Mouse (Mus musculus): ENCODE measurements around the gene Olfr311. TPM values are rescaled to one million over a fixed set of nuclear protein-coding genes. Genes with fewer than 3 reads are reported as not detected.
"Not testable (repeated sequence)": the region's sequence is repeated elsewhere in the genome, so short reads cannot be mapped to it uniquely, and the experiment has no call there.

The Olfr311 gene
- polyA plus RNA-seq, 1 experiment from 2014 or later: 0.22 TPM

GRCm38 (mm10) chr11:58804393-58804792 lies 34.7 kb upstream of the Olfr311 start:
- no peak for ATAC-seq (replicated peaks; ENCODE audit: extremely low read depth, insufficient read depth, low FRiP score)
- no peak overlapping the region for H3K4me3 ChIP-seq (ENCODE audit: low read length)
- 56% methylated on average over 2 of the region's 2 CpGs for WGBS
- no peaks in the 10 kb centered on the region for H3K27me3 ChIP-seq (ENCODE audit: control insufficient read depth, insufficient read depth, low read length)
- peaks cover 9% of the 10 kb centered on the region for H3K4me1 ChIP-seq (ENCODE audit: control insufficient read depth, insufficient read depth, low read length)
- H3K4me2 ChIP-seq (ENCODE audit: low read depth, low read length): no peak overlapping the region
- H3K27ac ChIP-seq (ENCODE audit: low read length): no peak overlapping the region
- no peak overlapping the region for H3K9ac ChIP-seq (ENCODE audit: low read length)
- H3K9me3 ChIP-seq (replicated peaks; ENCODE audit: control insufficient read depth, low read length): no peaks in the 10 kb centered on the region
- H3K36me3 ChIP-seq (ENCODE audit: control insufficient read depth, insufficient read depth): no peaks in the 10 kb centered on the region

DNA sequence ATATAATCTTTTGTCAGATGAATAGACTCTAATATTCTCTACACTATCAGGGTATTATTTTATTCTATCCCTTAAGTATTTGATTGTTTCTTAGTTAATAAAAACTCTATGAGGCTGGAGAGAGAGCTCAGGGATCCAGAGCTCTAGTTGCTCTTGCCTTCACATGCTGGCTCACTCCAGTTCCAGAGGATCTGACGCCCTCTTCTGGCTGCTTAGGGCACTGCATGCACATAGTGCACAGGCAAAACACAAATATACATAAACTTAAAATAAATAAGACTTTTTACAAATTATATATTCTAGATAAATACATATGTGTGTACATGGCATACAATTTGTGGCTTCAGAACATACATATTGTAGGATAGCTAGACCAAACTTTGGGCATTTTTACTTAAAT lies 27.1 kb upstream of the Olfr311 start:
- no peak for ATAC-seq (replicated peaks; ENCODE audit: extremely low read depth, insufficient read depth, low FRiP score)
- H3K27me3 ChIP-seq (ENCODE audit: control insufficient read depth, insufficient read depth, low read length): no peaks in the 10 kb centered on the region
- WGBS: 3% methylated on average over 1 of the region's 1 CpGs
- H3K36me3 ChIP-seq (ENCODE audit: control insufficient read depth, insufficient read depth): no peaks in the 10 kb centered on the region
- H3K4me1 ChIP-seq (ENCODE audit: control insufficient read depth, insufficient read depth, low read length): no peaks in the 10 kb centered on the region
- H3K4me2 ChIP-seq (ENCODE audit: low read depth, low read length): no peak overlapping the region
- no peaks in the 10 kb centered on the region for H3K9me3 ChIP-seq (replicated peaks; ENCODE audit: control insufficient read depth, low read length)
- H3K9ac ChIP-seq (ENCODE audit: low read length): no peak overlapping the region
- H3K27ac ChIP-seq (ENCODE audit: low read length): no peak overlapping the region
- H3K4me3 ChIP-seq (ENCODE audit: low read length): no peak overlapping the region

DNA sequence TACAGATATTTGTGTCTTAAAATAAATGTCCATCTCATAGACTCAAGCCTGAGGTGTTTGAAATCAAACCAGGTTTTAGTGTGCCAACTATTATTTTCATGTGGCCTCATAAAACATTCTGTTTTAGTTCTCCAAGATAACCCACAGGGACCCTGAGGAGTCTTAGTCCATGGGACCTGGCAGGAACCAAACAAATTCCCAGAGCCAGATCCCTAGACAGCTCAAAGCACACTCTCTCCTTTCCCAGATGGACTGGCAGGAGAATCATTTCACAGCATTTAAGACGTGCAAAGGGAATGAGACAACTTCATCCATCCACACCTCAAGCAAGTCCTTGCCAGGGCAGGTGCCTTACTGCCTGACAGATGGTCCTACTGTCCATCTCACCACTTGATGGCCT lies 24.4 kb upstream of the Olfr311 start, which contains the start of gene Olfr313:
Olfr313 (plus strand) TSS at position 301 of the 400 bp plus-strand sequence.
- H3K36me3 ChIP-seq (ENCODE audit: control insufficient read depth, insufficient read depth); ATAC-seq (replicated peaks; ENCODE audit: extremely low read depth, insufficient read depth, low FRiP score); H3K9ac ChIP-seq (ENCODE audit: low read length); H3K4me1 ChIP-seq (ENCODE audit: control insufficient read depth, insufficient read depth, low read length); H3K4me3 ChIP-seq (ENCODE audit: low read length); H3K9me3 ChIP-seq (replicated peaks; ENCODE audit: control insufficient read depth, low read length); H3K27ac ChIP-seq (ENCODE audit: low read length); H3K4me2 ChIP-seq (ENCODE audit: low read depth, low read length); H3K27me3 ChIP-seq (ENCODE audit: control insufficient read depth, insufficient read depth, low read length): not testable (repeated sequence)
- 47% methylated on average over 1 of the region's 1 CpGs for WGBS

DNA sequence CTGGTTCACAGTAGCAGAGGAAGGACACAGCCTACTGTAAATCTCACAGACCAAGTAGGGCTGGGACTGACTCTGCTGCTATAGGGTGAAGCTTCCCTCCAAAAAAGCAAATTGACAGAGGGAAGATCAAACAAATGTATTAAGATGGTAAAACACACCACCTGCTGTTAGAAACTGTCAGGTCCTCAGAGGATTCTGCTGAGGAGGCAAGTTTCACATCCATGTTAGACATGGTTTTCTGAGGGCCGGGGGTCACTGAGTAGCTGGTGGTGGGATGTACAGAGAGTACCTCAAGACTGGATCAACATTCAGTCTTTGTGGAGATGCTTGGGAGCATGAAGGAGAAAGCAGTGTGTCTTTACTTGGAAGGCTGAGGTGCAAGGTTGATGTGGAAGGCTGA lies 23.4 kb upstream of the Olfr311 start:
- H3K9ac ChIP-seq (ENCODE audit: low read length): no peak overlapping the region
- WGBS: 74% methylated on average over 1 of the region's 1 CpGs
- no peaks in the 10 kb centered on the region for H3K9me3 ChIP-seq (replicated peaks; ENCODE audit: control insufficient read depth, low read length)
- H3K4me3 ChIP-seq (ENCODE audit: low read length): no peak overlapping the region
- H3K27ac ChIP-seq (ENCODE audit: low read length): no peak overlapping the region
- H3K36me3 ChIP-seq (ENCODE audit: control insufficient read depth, insufficient read depth): no peaks in the 10 kb centered on the region
- no peaks in the 10 kb centered on the region for H3K27me3 ChIP-seq (ENCODE audit: control insufficient read depth, insufficient read depth, low read length)
- H3K4me1 ChIP-seq (ENCODE audit: control insufficient read depth, insufficient read depth, low read length): no peaks in the 10 kb centered on the region
- no peak for ATAC-seq (replicated peaks; ENCODE audit: extremely low read depth, insufficient read depth, low FRiP score)
- no peak overlapping the region for H3K4me2 ChIP-seq (ENCODE audit: low read depth, low read length)

DNA sequence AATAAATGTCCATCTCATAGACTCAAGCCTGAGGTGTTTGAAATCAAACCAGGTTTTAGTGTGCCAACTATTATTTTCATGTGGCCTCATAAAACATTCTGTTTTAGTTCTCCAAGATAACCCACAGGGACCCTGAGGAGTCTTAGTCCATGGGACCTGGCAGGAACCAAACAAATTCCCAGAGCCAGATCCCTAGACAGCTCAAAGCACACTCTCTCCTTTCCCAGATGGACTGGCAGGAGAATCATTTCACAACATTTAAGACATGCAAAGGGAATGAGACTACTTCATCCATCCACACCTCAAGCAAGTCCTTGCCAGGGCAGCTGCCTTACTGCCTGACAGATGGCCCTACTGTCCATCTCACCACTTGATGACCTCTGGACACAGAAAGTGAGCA lies 10.1 kb upstream of the Olfr311 start, which contains the start of gene Olfr312:
Olfr312 (plus strand) TSS at position 301 of the 400 bp plus-strand sequence.
- not testable (repeated sequence) for H3K36me3 ChIP-seq (ENCODE audit: control insufficient read depth, insufficient read depth); H3K9me3 ChIP-seq (replicated peaks; ENCODE audit: control insufficient read depth, low read length); H3K27me3 ChIP-seq (ENCODE audit: control insufficient read depth, insufficient read depth, low read length); H3K9ac ChIP-seq (ENCODE audit: low read length); H3K27ac ChIP-seq (ENCODE audit: low read length); ATAC-seq (replicated peaks; ENCODE audit: extremely low read depth, insufficient read depth, low FRiP score); H3K4me1 ChIP-seq (ENCODE audit: control insufficient read depth, insufficient read depth, low read length); H3K4me3 ChIP-seq (ENCODE audit: low read length); H3K4me2 ChIP-seq (ENCODE audit: low read depth, low read length)

GRCm38 (mm10) chr11:58829764-58830163 lies 9.3 kb upstream of the Olfr311 start:
- Histone ChIP-seq H3K4me2 (ENCODE audit: low read depth, low read length) (no peak overlapping the region), H3K4me1 (ENCODE audit: control insufficient read depth, insufficient read depth, low read length) (no peaks in the 10 kb centered on the region), H3K9me3 (replicated peaks; ENCODE audit: control insufficient read depth, low read length) (no peaks in the 10 kb centered on the region), H3K36me3 (ENCODE audit: control insufficient read depth, insufficient read depth) (no peaks in the 10 kb centered on the region), H3K27me3 (ENCODE audit: control insufficient read depth, insufficient read depth, low read length) (no peaks in the 10 kb centered on the region), H3K4me3 (ENCODE audit: low read length) (no peak overlapping the region), H3K9ac (ENCODE audit: low read length) (no peak overlapping the region), H3K27ac (ENCODE audit: low read length) (no peak overlapping the region)
- 65% methylated on average over 3 of the region's 3 CpGs for WGBS
- ATAC-seq (replicated peaks; ENCODE audit: extremely low read depth, insufficient read depth, low FRiP score): no peak

GRCm38 (mm10) chr11:58832541-58832940 lies 6.5 kb upstream of the Olfr311 start:
- H3K9me3 ChIP-seq (replicated peaks; ENCODE audit: control insufficient read depth, low read length); H3K27ac ChIP-seq (ENCODE audit: low read length); H3K36me3 ChIP-seq (ENCODE audit: control insufficient read depth, insufficient read depth); ATAC-seq (replicated peaks; ENCODE audit: extremely low read depth, insufficient read depth, low FRiP score); H3K4me3 ChIP-seq (ENCODE audit: low read length); H3K4me1 ChIP-seq (ENCODE audit: control insufficient read depth, insufficient read depth, low read length); H3K9ac ChIP-seq (ENCODE audit: low read length); H3K4me2 ChIP-seq (ENCODE audit: low read depth, low read length); H3K27me3 ChIP-seq (ENCODE audit: control insufficient read depth, insufficient read depth, low read length): not testable (repeated sequence)
- WGBS: 58% methylated on average over 3 of the region's 3 CpGs

GRCm38 (mm10) chr11:58846919-58847461 lies 7.9 kb downstream of the Olfr311 start, which contains the start of gene Gm12258:
TSS of gene Gm12258 (plus strand) at chr11:58847158.
- H3K27ac ChIP-seq (ENCODE audit: low read length): peak within 1 kb of the TSS; percentile 52
- peak within 1 kb of the TSS; percentile 77 for H3K4me3 ChIP-seq (ENCODE audit: low read length)
- H3K4me2 ChIP-seq (ENCODE audit: low read depth, low read length): peak within 1 kb of the TSS; percentile 81
- H3K4me1 ChIP-seq (ENCODE audit: control insufficient read depth, insufficient read depth, low read length): peaks cover 5% of the 10 kb centered on the region
- peak within 1 kb of the TSS; percentile 86 for H3K9ac ChIP-seq (ENCODE audit: low read length)
- peaks cover 16% of the 10 kb centered on the region for H3K36me3 ChIP-seq (ENCODE audit: control insufficient read depth, insufficient read depth)
- H3K27me3 ChIP-seq (ENCODE audit: control insufficient read depth, insufficient read depth, low read length): no peaks in the 10 kb centered on the region
- H3K9me3 ChIP-seq (replicated peaks; ENCODE audit: control insufficient read depth, low read length): peaks cover 6% of the 10 kb centered on the region
- under 1% methylated on average over 24 of the region's 24 CpGs for WGBS
- peak; percentile 100 for ATAC-seq (replicated peaks; ENCODE audit: extremely low read depth, insufficient read depth, low FRiP score)

GRCm38 (mm10) chr11:58847636-58848035 lies 8.6 kb downstream of the Olfr311 start:
- Histone ChIP-seq H3K36me3 (ENCODE audit: control insufficient read depth, insufficient read depth) (peaks cover 19% of the 10 kb centered on the region), H3K9me3 (replicated peaks; ENCODE audit: control insufficient read depth, low read length) (peaks cover 6% of the 10 kb centered on the region), H3K4me1 (ENCODE audit: control insufficient read depth, insufficient read depth, low read length) (peaks cover 5% of the 10 kb centered on the region), H3K9ac (ENCODE audit: low read length) (peak overlapping the region; percentile 86), H3K27ac (ENCODE audit: low read length) (peak overlapping the region; percentile 52; the same call in 1 of the 2 replicates), H3K4me3 (ENCODE audit: low read length) (peak overlapping the region; percentile 77), H3K27me3 (ENCODE audit: control insufficient read depth, insufficient read depth, low read length) (no peaks in the 10 kb centered on the region), H3K4me2 (ENCODE audit: low read depth, low read length) (peak overlapping the region; percentile 81)
- WGBS: 40% methylated on average over 9 of the region's 9 CpGs
- no peak for ATAC-seq (replicated peaks; ENCODE audit: extremely low read depth, insufficient read depth, low FRiP score)

All from heart, embryonic 16.5 days (tissue).